Mouse (Mus musculus): ENCODE data around the gene Auts2. TPM values are rescaled to one million over a fixed set of nuclear protein-coding genes. Genes with fewer than 3 reads are reported as not detected.
A peak's percentile ranks its signal among the peaks of the same experiment; 100 is the strongest.

Gene Auts2
- polyA plus RNA-seq, 1 experiment from 2014 or later = 69.8 TPM

DNA sequence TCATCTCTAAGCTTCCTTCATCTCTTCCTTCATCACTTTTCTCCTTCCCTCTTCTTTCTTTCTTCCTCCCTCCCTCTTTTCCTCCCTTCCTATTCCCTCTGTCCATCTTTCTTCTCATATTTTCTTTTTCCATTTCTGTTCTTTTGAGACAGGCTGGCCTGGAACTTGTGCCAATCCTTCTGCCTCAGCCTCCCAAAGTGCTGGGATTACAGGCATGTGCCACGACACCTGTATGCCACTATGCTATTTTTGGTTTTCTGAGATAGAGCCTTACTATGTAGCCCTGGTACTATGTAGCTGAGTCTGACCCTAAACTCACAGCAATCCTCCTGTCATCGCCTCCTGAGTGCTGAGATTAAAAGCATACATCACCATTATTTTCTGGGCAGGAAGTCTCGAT lies 1023.6 kb downstream of the Auts2 start:
- Histone ChIP-seq H3K4me2 (no peak overlapping the region), H3K27ac (no peak overlapping the region), H3K36me3 (peaks cover 5% of the 10 kb centered on the region; the same call in 1 of the 2 replicates), H3K27me3 (no peaks in the 10 kb centered on the region), H3K4me1 (peaks cover 41% of the 10 kb centered on the region), H3K9ac (no peak overlapping the region), H3K9me3 (no peaks in the 10 kb centered on the region), H3K4me3 (no peak overlapping the region)
- WGBS = 89% methylated on average over 3 of the region's 3 CpGs
- no peak for ATAC-seq (ENCODE audit: insufficient number of reproducible peaks, insufficient read depth, low FRiP score, low TSS enrichment, low read depth)

DNA sequence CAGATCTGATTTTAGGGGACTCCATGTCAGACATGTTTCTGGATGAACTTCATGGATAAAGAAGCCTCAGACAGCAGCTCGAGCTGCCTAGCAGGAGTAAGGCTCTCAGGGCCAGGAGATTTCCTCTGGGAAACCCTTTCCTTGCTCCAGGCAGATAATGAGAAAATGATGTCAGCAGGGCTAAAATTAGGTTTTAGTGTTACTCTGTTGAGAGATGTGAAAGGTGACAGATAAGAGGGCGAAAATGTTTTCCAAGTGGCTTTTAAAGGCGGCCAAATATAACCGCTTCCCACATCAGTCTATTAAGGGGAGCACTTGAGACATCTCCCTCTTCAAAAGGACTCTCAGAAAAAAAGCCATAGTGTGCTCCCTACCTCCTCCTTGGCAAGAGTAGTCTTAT lies 1025.5 kb downstream of the Auts2 start:
- 56% methylated on average over 4 of the region's 4 CpGs for WGBS
- no peaks in the 10 kb centered on the region for H3K9me3 ChIP-seq
- H3K4me2 ChIP-seq = no peak overlapping the region
- H3K27ac ChIP-seq = no peak overlapping the region
- no peak overlapping the region for H3K9ac ChIP-seq
- ATAC-seq (ENCODE audit: insufficient number of reproducible peaks, insufficient read depth, low FRiP score, low TSS enrichment, low read depth) = no peak
- peaks cover 8% of the 10 kb centered on the region for H3K36me3 ChIP-seq
- H3K4me1 ChIP-seq = peaks cover 31% of the 10 kb centered on the region
- H3K27me3 ChIP-seq = no peaks in the 10 kb centered on the region
- no peak overlapping the region for H3K4me3 ChIP-seq

DNA sequence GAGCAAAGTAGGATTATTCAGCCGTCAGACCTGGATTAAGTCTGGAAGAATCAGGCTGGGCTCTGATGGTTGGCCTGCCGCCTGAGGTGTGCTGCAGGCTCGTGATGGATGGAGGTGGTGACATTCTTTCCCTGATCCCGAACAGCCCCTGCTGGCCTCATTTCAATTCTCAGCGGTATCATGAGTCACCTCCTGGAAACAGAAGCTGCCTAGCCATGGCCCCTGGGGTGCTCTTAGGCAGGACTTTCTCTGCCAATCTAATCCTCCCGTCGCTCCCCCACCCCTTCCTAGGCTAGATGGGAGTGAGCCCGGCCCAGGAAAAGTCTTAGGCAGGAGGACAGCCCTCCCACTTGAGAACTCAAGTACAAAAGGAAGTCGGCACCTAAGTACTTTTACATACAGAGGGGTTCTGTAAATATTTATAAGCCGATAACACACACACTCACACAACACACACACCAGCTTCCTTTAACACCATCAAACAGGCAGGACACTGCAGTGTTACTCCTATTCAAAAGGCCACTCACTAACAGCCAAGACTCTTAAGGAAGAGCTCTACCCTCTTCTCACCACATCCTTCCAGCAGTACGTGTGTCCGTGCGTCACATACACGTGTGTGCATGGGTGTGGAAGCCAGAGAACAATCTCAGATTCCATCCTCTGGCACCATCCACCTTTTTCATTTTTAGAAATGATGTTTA lies 1027.3 kb downstream of the Auts2 start:
- Histone ChIP-seq H3K27ac (0 out of 2 replicates have a peak overlapping the region, but pooled peaks have one; percentile 1), H3K9me3 (no peaks in the 10 kb centered on the region), H3K36me3 (peaks cover 15% of the 10 kb centered on the region), H3K4me3 (no peak overlapping the region), H3K27me3 (no peaks in the 10 kb centered on the region), H3K4me2 (0 out of 2 replicates have a peak overlapping the region, but pooled peaks have one; percentile 1), H3K9ac (no peak overlapping the region), H3K4me1 (peaks cover 34% of the 10 kb centered on the region)
- WGBS = 35% methylated on average over 14 of the region's 14 CpGs
- no peak for ATAC-seq (ENCODE audit: insufficient number of reproducible peaks, insufficient read depth, low FRiP score, low TSS enrichment, low read depth)

DNA sequence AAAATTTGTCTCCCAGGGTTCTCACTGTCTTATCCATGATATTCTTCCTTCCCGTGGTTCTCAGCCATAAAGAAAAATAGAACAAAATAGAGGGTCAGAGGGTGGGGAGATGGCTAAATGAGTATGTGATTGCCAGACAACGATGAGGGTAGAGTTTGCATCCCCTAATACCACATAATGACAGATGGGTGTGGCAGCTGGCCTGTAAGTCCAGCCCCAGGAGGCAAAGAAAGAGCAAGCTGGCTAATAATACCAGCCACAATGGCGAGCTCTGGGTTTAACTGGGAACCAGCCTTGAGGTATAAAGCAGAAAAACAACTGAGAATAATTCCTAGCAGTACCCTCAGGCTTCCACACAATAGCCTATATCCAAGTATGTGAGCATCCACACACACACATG lies 1029.4 kb downstream of the Auts2 start:
- peaks cover 34% of the 10 kb centered on the region for H3K4me1 ChIP-seq

DNA sequence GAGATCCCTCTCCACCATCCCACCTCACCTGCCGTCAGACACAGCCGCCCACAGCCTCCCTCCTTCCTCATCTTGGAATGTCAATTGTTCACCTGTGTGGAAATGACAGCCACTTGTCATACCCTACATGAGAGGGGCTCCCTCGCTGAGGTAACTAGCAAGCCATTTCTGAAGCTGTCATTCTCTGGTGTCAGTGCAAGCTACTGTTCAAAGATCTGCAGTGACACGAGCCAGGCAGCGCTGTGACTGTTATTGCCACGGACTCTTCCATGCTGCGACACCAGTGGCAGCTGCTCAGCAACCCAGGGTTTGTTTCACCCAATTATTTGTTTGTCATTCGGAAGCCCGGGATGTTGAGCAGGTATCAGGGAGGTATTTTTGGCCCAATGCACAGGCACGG lies 1030.5 kb downstream of the Auts2 start:
- Histone ChIP-seq H3K9me3 (peaks cover 2% of the 10 kb centered on the region; the same call in 1 of the 2 replicates), H3K4me2 (no peak overlapping the region), H3K27ac (no peak overlapping the region), H3K27me3 (no peaks in the 10 kb centered on the region), H3K4me3 (no peak overlapping the region), H3K9ac (no peak overlapping the region), H3K4me1 (peaks cover 25% of the 10 kb centered on the region), H3K36me3 (peaks cover 18% of the 10 kb centered on the region)
- ATAC-seq (ENCODE audit: insufficient number of reproducible peaks, insufficient read depth, low FRiP score, low TSS enrichment, low read depth) = no peak
- WGBS = 89% methylated on average over 10 of the region's 10 CpGs

More for the DNA sequence above, 1029.4 kb downstream of the Auts2 start:
- WGBS = 60% methylated on average over 3 of the region's 3 CpGs
- Histone ChIP-seq H3K9me3 (no peaks in the 10 kb centered on the region), H3K9ac (no peak overlapping the region), H3K4me3 (no peak overlapping the region), H3K27ac (no peak overlapping the region), H3K27me3 (no peaks in the 10 kb centered on the region), H3K36me3 (peaks cover 15% of the 10 kb centered on the region), H3K4me2 (no peak overlapping the region)
- ATAC-seq (ENCODE audit: insufficient number of reproducible peaks, insufficient read depth, low FRiP score, low TSS enrichment, low read depth) = no peak

DNA sequence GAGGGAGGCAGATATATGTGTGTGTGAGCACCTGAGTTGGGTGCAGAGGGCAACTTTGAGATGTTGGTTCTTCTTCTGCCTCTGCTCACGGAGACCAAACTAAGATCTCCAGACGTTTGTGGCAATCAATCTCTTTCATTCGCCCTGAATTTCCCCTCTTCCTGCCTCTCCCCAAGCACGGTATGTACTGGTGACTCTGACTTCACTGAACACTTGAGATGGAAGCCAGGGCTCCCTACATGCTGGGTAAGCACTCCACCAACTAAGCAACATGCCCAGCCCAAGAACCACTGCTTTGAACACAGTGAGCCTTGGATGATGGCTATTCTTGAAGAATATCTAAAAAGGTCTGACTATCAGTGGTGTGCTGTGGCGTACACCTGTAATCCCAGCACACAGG lies 1032.5 kb downstream of the Auts2 start:
- Histone ChIP-seq H3K4me1 (peaks cover 6% of the 10 kb centered on the region), H3K4me2 (no peak overlapping the region), H3K27me3 (no peaks in the 10 kb centered on the region), H3K27ac (no peak overlapping the region), H3K9ac (no peak overlapping the region), H3K36me3 (peaks cover 22% of the 10 kb centered on the region), H3K4me3 (no peak overlapping the region), H3K9me3 (peaks cover 4% of the 10 kb centered on the region; the same call in 1 of the 2 replicates)
- no peak for ATAC-seq (ENCODE audit: insufficient number of reproducible peaks, insufficient read depth, low FRiP score, low TSS enrichment, low read depth)
- WGBS = 77% methylated on average over 5 of the region's 5 CpGs

DNA sequence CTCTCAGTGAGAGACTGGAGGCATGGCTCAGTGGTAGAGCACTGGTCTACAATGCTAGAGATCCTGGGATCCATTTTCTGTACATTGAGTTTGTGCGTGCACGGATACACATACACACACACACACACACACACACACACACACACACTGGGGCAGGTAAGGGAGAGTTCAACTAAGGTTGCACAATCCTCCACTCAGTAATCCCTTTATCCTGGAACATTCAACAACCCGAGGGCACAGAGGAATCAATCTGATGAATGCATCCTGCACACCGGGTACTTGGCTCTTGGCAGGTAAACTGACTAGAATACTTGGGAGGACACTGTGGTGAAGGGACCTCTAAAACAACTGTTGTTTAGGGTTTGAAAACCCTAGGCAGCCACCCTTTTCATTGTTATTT lies 1033.8 kb downstream of the Auts2 start:
- no peak for ATAC-seq (ENCODE audit: insufficient number of reproducible peaks, insufficient read depth, low FRiP score, low TSS enrichment, low read depth)
- H3K4me3 ChIP-seq = no peak overlapping the region
- WGBS = 87% methylated on average over 4 of the region's 4 CpGs
- peaks cover 4% of the 10 kb centered on the region; the same call in 1 of the 2 replicates for H3K9me3 ChIP-seq
- H3K4me2 ChIP-seq = no peak overlapping the region
- no peak overlapping the region for H3K27ac ChIP-seq
- H3K36me3 ChIP-seq = peaks cover 20% of the 10 kb centered on the region
- peaks cover 3% of the 10 kb centered on the region; the same call in 1 of the 2 replicates for H3K4me1 ChIP-seq
- H3K9ac ChIP-seq = no peak overlapping the region
- H3K27me3 ChIP-seq = no peaks in the 10 kb centered on the region

DNA sequence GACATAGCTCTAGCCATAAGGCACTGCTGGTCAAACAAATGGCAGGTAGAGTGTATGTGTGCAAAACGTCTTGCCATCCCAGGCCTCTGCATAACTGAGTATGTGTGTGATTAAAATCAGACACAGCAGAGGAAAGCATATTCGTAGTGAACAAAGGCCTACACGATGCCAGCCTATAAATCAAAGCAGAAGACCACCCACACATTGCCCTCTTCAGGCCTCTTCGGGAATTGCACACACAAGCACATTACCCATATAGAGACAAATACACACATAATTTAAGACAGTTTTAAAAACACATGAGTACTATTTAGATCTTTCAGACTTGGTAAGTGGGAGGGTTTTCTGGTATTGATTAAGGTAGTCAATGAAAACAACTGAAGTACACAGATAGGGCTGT lies 1044.3 kb downstream of the Auts2 start:
- ATAC-seq (ENCODE audit: insufficient number of reproducible peaks, insufficient read depth, low FRiP score, low TSS enrichment, low read depth) = no peak
- Histone ChIP-seq H3K4me2 (no peak overlapping the region), H3K27me3 (no peaks in the 10 kb centered on the region), H3K36me3 (no peaks in the 10 kb centered on the region; the same call in 1 of the 2 replicates), H3K4me1 (peaks cover 12% of the 10 kb centered on the region; the same call in 1 of the 2 replicates), H3K27ac (no peak overlapping the region), H3K9ac (no peak overlapping the region), H3K4me3 (no peak overlapping the region), H3K9me3 (no peaks in the 10 kb centered on the region)
- WGBS = 83% methylated on average over 4 of the region's 4 CpGs

DNA sequence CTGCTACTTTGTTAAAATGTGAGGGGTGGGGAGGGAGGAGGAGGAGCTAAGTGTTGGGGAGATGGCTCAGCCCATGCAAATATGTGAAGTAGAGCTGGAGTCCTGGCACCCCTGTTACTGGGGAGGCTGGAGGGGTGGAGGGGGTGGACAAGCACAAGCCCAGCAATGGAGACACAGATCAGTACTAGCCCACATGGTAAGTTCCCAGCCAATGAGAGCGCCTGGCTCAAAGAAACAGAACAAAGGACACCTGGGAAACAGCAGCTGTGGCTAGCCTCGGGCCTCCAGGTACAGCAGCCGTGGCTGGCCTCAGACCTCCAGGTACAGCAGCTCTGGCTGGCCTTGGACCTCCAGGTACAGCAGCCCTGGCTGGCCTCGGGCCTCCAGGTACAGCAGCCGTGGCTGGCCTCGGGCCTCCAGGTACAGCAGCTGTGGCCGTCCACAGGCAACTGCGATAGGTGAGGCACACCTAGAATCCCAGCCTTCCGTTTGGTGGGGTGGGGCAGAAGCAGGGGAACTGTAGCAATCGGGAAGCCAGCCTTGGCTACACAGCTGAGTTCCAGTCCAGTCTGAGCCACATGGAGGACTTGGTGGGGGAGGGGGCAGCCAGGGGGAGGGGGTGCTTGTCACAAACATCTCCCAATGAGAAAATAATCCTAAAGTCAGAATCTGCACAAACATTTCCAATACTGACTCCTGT lies 1046.5 kb downstream of the Auts2 start:
- no peak overlapping the region for H3K4me2 ChIP-seq
- H3K27me3 ChIP-seq = no peaks in the 10 kb centered on the region
- peaks cover 26% of the 10 kb centered on the region for H3K4me1 ChIP-seq
- peak overlapping the region; percentile 58 for H3K27ac ChIP-seq
- H3K9me3 ChIP-seq = no peaks in the 10 kb centered on the region
- WGBS = 91% methylated on average over 10 of the region's 10 CpGs
- H3K9ac ChIP-seq = no peak overlapping the region
- no peak overlapping the region for H3K4me3 ChIP-seq
- ATAC-seq (ENCODE audit: insufficient number of reproducible peaks, insufficient read depth, low FRiP score, low TSS enrichment, low read depth) = peak; percentile 28; the same call in 1 of the 2 replicates
- H3K36me3 ChIP-seq = no peaks in the 10 kb centered on the region; the same call in 1 of the 2 replicates

DNA sequence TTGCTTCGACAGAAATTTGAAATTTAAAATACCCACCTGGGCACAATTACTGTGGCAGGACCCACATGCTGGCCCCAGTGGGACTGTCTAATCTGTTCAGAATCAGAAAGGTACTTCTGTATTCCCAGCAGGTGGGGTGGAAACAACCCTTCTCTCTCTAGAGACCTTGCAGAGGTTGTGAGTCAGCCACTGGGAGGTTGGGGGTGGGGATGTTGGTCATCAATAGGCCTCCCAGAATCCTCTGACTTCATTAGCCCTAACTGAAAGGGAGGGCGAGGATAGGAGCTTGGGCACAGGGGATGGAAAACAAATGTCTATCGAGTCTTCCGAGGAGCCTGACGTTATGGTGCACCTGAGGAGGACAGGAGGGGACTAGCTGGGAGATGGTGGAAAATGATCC lies 1048.6 kb downstream of the Auts2 start:
- no peaks in the 10 kb centered on the region for H3K9me3 ChIP-seq
- H3K9ac ChIP-seq = no peak overlapping the region
- ATAC-seq (ENCODE audit: insufficient number of reproducible peaks, insufficient read depth, low FRiP score, low TSS enrichment, low read depth) = no peak
- no peak overlapping the region for H3K4me3 ChIP-seq
- peaks cover 27% of the 10 kb centered on the region for H3K4me1 ChIP-seq
- no peak overlapping the region for H3K27ac ChIP-seq
- no peaks in the 10 kb centered on the region for H3K36me3 ChIP-seq
- H3K27me3 ChIP-seq = no peaks in the 10 kb centered on the region
- WGBS = 71% methylated on average over 5 of the region's 5 CpGs
- H3K4me2 ChIP-seq = no peak overlapping the region

DNA sequence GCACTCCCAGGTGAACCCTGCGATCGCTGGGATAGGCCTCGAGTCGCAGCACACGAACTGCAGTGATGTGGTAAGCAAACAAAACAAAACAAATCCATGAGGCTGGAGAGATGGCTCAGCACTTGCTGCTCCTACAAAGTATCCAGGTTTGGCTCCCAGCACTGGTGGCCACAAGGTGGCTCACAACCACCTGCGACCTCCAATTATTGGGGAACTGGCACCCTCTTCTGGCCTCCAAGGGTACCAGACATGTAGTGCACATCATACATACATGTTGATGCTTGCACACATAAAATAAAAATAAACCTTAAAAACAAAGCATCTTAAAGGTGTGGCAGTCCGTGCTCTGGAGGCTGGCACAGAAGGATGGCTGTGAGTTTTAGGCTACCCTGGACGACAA lies 1050.6 kb downstream of the Auts2 start:
- no peak overlapping the region for H3K9ac ChIP-seq

DNA sequence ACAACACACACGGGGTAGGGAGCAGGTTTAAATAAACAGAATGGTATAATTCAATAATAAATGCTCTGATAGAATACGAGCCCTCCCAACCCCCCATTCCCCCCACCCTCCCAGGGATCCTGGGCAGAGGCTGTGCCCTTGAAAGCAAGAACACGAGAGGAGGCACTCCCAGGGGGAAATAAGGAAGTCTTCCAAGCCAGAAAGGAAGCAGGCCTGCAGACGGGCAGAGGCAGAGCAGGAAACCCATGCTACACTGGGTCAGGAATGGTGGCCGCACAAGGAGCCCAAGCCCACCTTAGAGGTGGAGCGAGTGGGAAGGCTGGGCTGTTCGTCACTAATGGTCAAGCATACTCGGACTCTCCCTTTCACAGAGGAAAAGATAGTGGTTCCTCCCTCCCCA lies 1051.3 kb downstream of the Auts2 start:
- no peaks in the 10 kb centered on the region for H3K9me3 ChIP-seq
- peaks cover 24% of the 10 kb centered on the region for H3K4me1 ChIP-seq
- no peak for ATAC-seq (ENCODE audit: insufficient number of reproducible peaks, insufficient read depth, low FRiP score, low TSS enrichment, low read depth)
- H3K36me3 ChIP-seq = peaks cover 3% of the 10 kb centered on the region; the same call in 1 of the 2 replicates
- H3K4me3 ChIP-seq = no peak overlapping the region
- WGBS = 52% methylated on average over 8 of the region's 8 CpGs
- no peaks in the 10 kb centered on the region for H3K27me3 ChIP-seq
- H3K9ac ChIP-seq = no peak overlapping the region
- no peak overlapping the region for H3K4me2 ChIP-seq
- H3K27ac ChIP-seq = peak overlapping the region; percentile 39; the same call in 1 of the 2 replicates

More for the DNA sequence above, 1050.6 kb downstream of the Auts2 start:
- Histone ChIP-seq H3K9me3 (no peaks in the 10 kb centered on the region), H3K27me3 (no peaks in the 10 kb centered on the region), H3K27ac (no peak overlapping the region), H3K36me3 (no peaks in the 10 kb centered on the region), H3K4me2 (no peak overlapping the region), H3K4me3 (no peak overlapping the region), H3K4me1 (peaks cover 27% of the 10 kb centered on the region)
- no peak for ATAC-seq (ENCODE audit: insufficient number of reproducible peaks, insufficient read depth, low FRiP score, low TSS enrichment, low read depth)
- 78% methylated on average over 8 of the region's 8 CpGs for WGBS
